Mouse (Mus musculus) urinary bladder, adult 18-20 months (tissue): Measurements from ENCODE around the gene Ell2.

ENCODE experiments used
- DNase-seq, 2 experiments: peaks; one replicate each; pipeline ENCODE4 v3.0.0; 2022; ENCODE audit warnings: low spot score in 2 of 2, mixed read lengths in 2 of 2

Ell2 gene

GRCm38 (mm10) chr13:75733594-75734161, 27.1 kb downstream of the Ell2 start:
- DNase-seq, result no peak

- DNase-seq, result no peak
These were observed 27.7 kb downstream of the Ell2 start for GRCm38 (mm10) chr13:75734231-75734630.

GRCm38 (mm10) chr13:75735606-75736005, 29.0 kb downstream of the Ell2 start:
- no peak for DNase-seq

GRCm38 (mm10) chr13:75737991-75738390, 31.4 kb downstream of the Ell2 start:
- DNase-seq, result peak in 1 of 2 experiments; percentile 12

GRCm38 (mm10) chr13:75738536-75738935, 32.0 kb downstream of the Ell2 start:
- no peak for DNase-seq

GRCm38 (mm10) chr13:75738957-75739356, 32.4 kb downstream of the Ell2 start:
- no peak for DNase-seq

GRCm38 (mm10) chr13:75740018-75740417, 33.5 kb downstream of the Ell2 start:
- DNase-seq, result no peak

- DNase-seq, result no peak
These were observed 34.6 kb downstream of the Ell2 start for GRCm38 (mm10) chr13:75741119-75741518.

GRCm38 (mm10) chr13:75741736-75742729, 35.5 kb downstream of the Ell2 start:
- no peak for DNase-seq

GRCm38 (mm10) chr13:75742970-75743369, 36.4 kb downstream of the Ell2 start:
- DNase-seq, result no peak

- DNase-seq, result no peak
These were observed 37.5 kb downstream of the Ell2 start for GRCm38 (mm10) chr13:75744065-75744464.

GRCm38 (mm10) chr13:75745328-75745727, 38.8 kb downstream of the Ell2 start:
- no peak for DNase-seq

GRCm38 (mm10) chr13:75747265-75747664, 40.7 kb downstream of the Ell2 start:
- DNase-seq, result no peak

- DNase-seq, result no peak
These were observed 42.1 kb downstream of the Ell2 start for GRCm38 (mm10) chr13:75748685-75749084.

GRCm38 (mm10) chr13:75750785-75751184, 44.2 kb downstream of the Ell2 start:
- no peak for DNase-seq

GRCm38 (mm10) chr13:75752216-75752938, 45.8 kb downstream of the Ell2 start:
- peak; percentile 78 for DNase-seq

- DNase-seq, result no peak
These were observed 47.8 kb downstream of the Ell2 start for GRCm38 (mm10) chr13:75754398-75754797.

- no peak for DNase-seq
These were observed 54.4 kb downstream of the Ell2 start for GRCm38 (mm10) chr13:75760859-75761548.

- DNase-seq, result no peak
These were observed 56.2 kb downstream of the Ell2 start for GRCm38 (mm10) chr13:75762759-75763158.

GRCm38 (mm10) chr13:75763280-75763679, 56.7 kb downstream of the Ell2 start:
- no peak for DNase-seq

- no peak for DNase-seq
These were observed 59.2 kb downstream of the Ell2 start for GRCm38 (mm10) chr13:75765742-75766141.

GRCm38 (mm10) chr13:75766238-75766637, 59.7 kb downstream of the Ell2 start:
- DNase-seq, result no peak
